Mouse (Mus musculus) midbrain, embryonic 15.5 days (tissue): ENCODE measurements around the gene BC034090. TPM values are rescaled to one million over a fixed set of nuclear protein-coding genes. Genes with fewer than 3 reads are reported as not detected.
"Not testable (repeated sequence)": the region's sequence is repeated elsewhere in the genome, so short reads cannot be mapped to it uniquely, and the experiment has no call there.

Source experiments
- ATAC-seq: fragments of 200-750 bp; cut with Nextera tagmentation; replicated peaks from 2 replicates; pipeline ENCODE4 v1.8.0; 2017; ENCODE audit warnings: moderate TSS enrichment
- H3K27ac ChIP-seq: fragments of 300-500 bp; sonication (generic); 2 replicates; pipeline ENCODE4 v1.5.1; 2015; ENCODE audit warnings: mild to moderate bottlenecking, inconsistent platforms
- H3K27me3 ChIP-seq: fragments of 300-500 bp; sonication (generic); replicated peaks from 2 replicates; pipeline ENCODE4 v1.6.1; 2015; ENCODE audit warnings: inconsistent platforms
- H3K36me3 ChIP-seq: fragments of 300-500 bp; sonication (generic); replicated peaks from 2 replicates; pipeline ENCODE4 v1.6.1; 2015; ENCODE audit warnings: inconsistent platforms
- H3K4me1 ChIP-seq: fragments of 300-500 bp; sonication (generic); 2 replicates; pipeline ENCODE4 v1.6.1; 2015; ENCODE audit warnings: inconsistent platforms
- H3K4me2 ChIP-seq: fragments of 300-500 bp; sonication (generic); 2 replicates; pipeline ENCODE4 v1.6.1; 2015; ENCODE audit warnings: inconsistent platforms, mild to moderate bottlenecking, moderate library complexity
- H3K4me3 ChIP-seq: fragments of 300-500 bp; sonication (generic); 2 replicates; pipeline ENCODE4 v1.5.1; 2015; ENCODE audit warnings: mild to moderate bottlenecking, inconsistent platforms
- H3K9ac ChIP-seq: fragments of 300-500 bp; sonication (generic); 2 replicates; pipeline ENCODE4 v1.6.1; 2015; ENCODE audit warnings: mild to moderate bottlenecking, inconsistent platforms
- H3K9me3 ChIP-seq: fragments of 300-500 bp; sonication (generic); 2 replicates; pipeline ENCODE4 v1.6.1; 2016; ENCODE audit warnings: inconsistent platforms
- WGBS: fragments of 180-500 bp; shearing (Covaris S2); methylation state at CpG from one replicate; pipeline ENCODE4 v1.1.7; 2015; ENCODE audit warnings: mixed read lengths; 5-methylcytosine and 5-hydroxymethylcytosine counted together
- polyA plus RNA-seq: library from polyadenylated mRNA; unstranded; fragments of >200 nt; fragmentation: Nextera tagmentation; extraction: Ambion mirVana; gene quantifications from 2 replicates; pipeline ENCODE4 v1.2.1, GENCODE M21; 2015

The BC034090 gene
- polyA plus RNA-seq, 1 experiment from 2014 or later, result 4.3 TPM

- WGBS, result 91% methylated on average over 1 of the region's 1 CpGs
- Histone ChIP-seq H3K9me3 (no peaks in the 10 kb centered on the region), H3K4me2 (no peak overlapping the region), H3K4me1 (no peaks in the 10 kb centered on the region), H3K27me3 (no peaks in the 10 kb centered on the region), H3K4me3 (no peak overlapping the region), H3K27ac (no peak overlapping the region), H3K36me3 (peaks cover 8% of the 10 kb centered on the region), H3K9ac (no peak overlapping the region)
- no peak for ATAC-seq
These were observed 69.8 kb downstream of the BC034090 start for GRCm38 (mm10) chr1:155174424-155174823.

GRCm38 (mm10) chr1:155173644-155174016, 70.6 kb downstream of the BC034090 start:
- not testable (repeated sequence) for H3K4me2 ChIP-seq, H3K4me1 ChIP-seq, H3K9ac ChIP-seq, ATAC-seq, H3K36me3 ChIP-seq, H3K27me3 ChIP-seq, H3K4me3 ChIP-seq, H3K27ac ChIP-seq, H3K9me3 ChIP-seq
- WGBS, result 88% methylated on average over 1 of the region's 1 CpGs

GRCm38 (mm10) chr1:155172895-155173643, 71.2 kb downstream of the BC034090 start:
- Histone ChIP-seq H3K36me3 (peaks cover 8% of the 10 kb centered on the region; the same call in 1 of the 2 replicates), H3K4me3 (no peak overlapping the region), H3K4me1 (no peaks in the 10 kb centered on the region), H3K27me3 (no peaks in the 10 kb centered on the region), H3K4me2 (no peak overlapping the region), H3K9me3 (no peaks in the 10 kb centered on the region), H3K9ac (no peak overlapping the region), H3K27ac (no peak overlapping the region)
- WGBS, result 93% methylated on average over 3 of the region's 3 CpGs
- ATAC-seq, result no peak

GRCm38 (mm10) chr1:155169935-155170334, 74.3 kb downstream of the BC034090 start:
- no peak for ATAC-seq
- H3K27ac ChIP-seq, result no peak overlapping the region
- no peak overlapping the region for H3K4me3 ChIP-seq
- H3K4me2 ChIP-seq, result no peak overlapping the region
- H3K4me1 ChIP-seq, result no peaks in the 10 kb centered on the region
- H3K9ac ChIP-seq, result no peak overlapping the region
- H3K36me3 ChIP-seq, result no peaks in the 10 kb centered on the region
- no peaks in the 10 kb centered on the region for H3K27me3 ChIP-seq
- H3K9me3 ChIP-seq, result no peaks in the 10 kb centered on the region

GRCm38 (mm10) chr1:155167453-155167852, 76.8 kb downstream of the BC034090 start:
- H3K4me2 ChIP-seq, result no peak overlapping the region
- H3K9ac ChIP-seq, result no peak overlapping the region
- H3K4me3 ChIP-seq, result no peak overlapping the region
- no peaks in the 10 kb centered on the region for H3K9me3 ChIP-seq
- H3K4me1 ChIP-seq, result 0 out of 2 replicates have a peak, but pooled peaks cover 5% of the 10 kb centered on the region
- H3K27ac ChIP-seq, result no peak overlapping the region
- H3K27me3 ChIP-seq, result no peaks in the 10 kb centered on the region
- WGBS, result 89% methylated on average over 3 of the region's 3 CpGs
- no peaks in the 10 kb centered on the region for H3K36me3 ChIP-seq
- ATAC-seq, result no peak

Other genes with a start within 250 kb of the BC034090 start
- 7.2 and 9.4 TPM in 2 replicates for gene Ier5, start 144.8 kb downstream of the BC034090 start, polyA plus RNA-seq
- 0.71 and 1.2 TPM in 2 replicates for gene Mr1, start 97.6 kb downstream of the BC034090 start, polyA plus RNA-seq
- gene Stx6, start 85.7 kb downstream of the BC034090 start, polyA plus RNA-seq, result 114 and 118 TPM in 2 replicates
- 66.0 and 72.7 TPM in 2 replicates for gene Xpr1, start 173.0 kb upstream of the BC034090 start, polyA plus RNA-seq